Mouse (Mus musculus) limb, embryonic 11.5 days (tissue): ENCODE results near the gene Klhl12. TPM values are rescaled to one million over a fixed set of nuclear protein-coding genes. Genes with fewer than 3 reads are reported as not detected.
A peak's percentile ranks its signal among the peaks of the same experiment; 100 is the strongest.

Experiments used
- ATAC-seq: fragments of 200-750 bp; cut with Nextera tagmentation; 2 replicates; pipeline ENCODE4 v1.8.0; 2017; ENCODE audit warnings: low read depth; ENCODE audit not compliant: insufficient number of reproducible peaks, low FRiP score, low TSS enrichment
- DNase-seq: peaks from one replicate; pipeline ENCODE4 v3.0.0-alpha.2; 2015; ENCODE audit warnings: low spot score
- H3K27ac ChIP-seq: fragments of 300-500 bp; sonication (generic); replicated peaks from 2 replicates; pipeline ENCODE4 v1.5.1; 2014; ENCODE audit warnings: low read depth, mild to moderate bottlenecking, low read length
- H3K27me3 ChIP-seq: fragments of 300-500 bp; sonication (generic); 2 replicates; pipeline ENCODE4 v1.6.1; 2014; ENCODE audit warnings: mild to moderate bottlenecking, low read length, mixed read lengths; ENCODE audit not compliant: control insufficient read depth, insufficient read depth
- H3K36me3 ChIP-seq: fragments of 300-500 bp; sonication (generic); 2 replicates; pipeline ENCODE4 v1.6.1; 2014; ENCODE audit warnings: mild to moderate bottlenecking, low read length, moderate library complexity, mixed read lengths; ENCODE audit not compliant: control insufficient read depth, insufficient read depth
- H3K4me1 ChIP-seq: fragments of 300-500 bp; sonication (generic); 2 replicates; pipeline ENCODE4 v1.6.1; 2014; ENCODE audit warnings: low read length, mixed read lengths; ENCODE audit not compliant: control insufficient read depth, insufficient read depth
- H3K4me2 ChIP-seq: fragments of 300-500 bp; sonication (generic); 2 replicates; pipeline ENCODE4 v1.6.1; 2014; ENCODE audit warnings: low read depth, mild to moderate bottlenecking, moderate library complexity; ENCODE audit not compliant: severe bottlenecking
- H3K4me3 ChIP-seq: fragments of 300-500 bp; sonication (generic); 2 replicates; pipeline ENCODE4 v1.5.1; 2014; ENCODE audit warnings: low read depth, low read length
- H3K9ac ChIP-seq: fragments of 300-500 bp; sonication (generic); 2 replicates; pipeline ENCODE4 v1.6.1; 2014; ENCODE audit warnings: mild to moderate bottlenecking, low read length
- H3K9me3 ChIP-seq: fragments of 300-500 bp; sonication (generic); 2 replicates; pipeline ENCODE4 v1.6.1; 2016; ENCODE audit warnings: low read length; ENCODE audit not compliant: control insufficient read depth
- WGBS: fragments of 180-500 bp; shearing (Covaris S2); extraction: QIAGEN DNeasy Blood & Tissue Kit; methylation state at CpG from one replicate; pipeline ENCODE4 v1.1.7; 2014; 5-methylcytosine and 5-hydroxymethylcytosine counted together
- polyA plus RNA-seq: library from polyadenylated mRNA; unstranded; fragments of >200 nt; fragmentation: Nextera tagmentation; extraction: Ambion mirVana; gene quantifications from 2 replicates; pipeline ENCODE4 v1.2.1, GENCODE M21; 2014

The Klhl12 gene
- polyA plus RNA-seq, 1 experiment from 2014 or later, result 37.3 TPM

DNA sequence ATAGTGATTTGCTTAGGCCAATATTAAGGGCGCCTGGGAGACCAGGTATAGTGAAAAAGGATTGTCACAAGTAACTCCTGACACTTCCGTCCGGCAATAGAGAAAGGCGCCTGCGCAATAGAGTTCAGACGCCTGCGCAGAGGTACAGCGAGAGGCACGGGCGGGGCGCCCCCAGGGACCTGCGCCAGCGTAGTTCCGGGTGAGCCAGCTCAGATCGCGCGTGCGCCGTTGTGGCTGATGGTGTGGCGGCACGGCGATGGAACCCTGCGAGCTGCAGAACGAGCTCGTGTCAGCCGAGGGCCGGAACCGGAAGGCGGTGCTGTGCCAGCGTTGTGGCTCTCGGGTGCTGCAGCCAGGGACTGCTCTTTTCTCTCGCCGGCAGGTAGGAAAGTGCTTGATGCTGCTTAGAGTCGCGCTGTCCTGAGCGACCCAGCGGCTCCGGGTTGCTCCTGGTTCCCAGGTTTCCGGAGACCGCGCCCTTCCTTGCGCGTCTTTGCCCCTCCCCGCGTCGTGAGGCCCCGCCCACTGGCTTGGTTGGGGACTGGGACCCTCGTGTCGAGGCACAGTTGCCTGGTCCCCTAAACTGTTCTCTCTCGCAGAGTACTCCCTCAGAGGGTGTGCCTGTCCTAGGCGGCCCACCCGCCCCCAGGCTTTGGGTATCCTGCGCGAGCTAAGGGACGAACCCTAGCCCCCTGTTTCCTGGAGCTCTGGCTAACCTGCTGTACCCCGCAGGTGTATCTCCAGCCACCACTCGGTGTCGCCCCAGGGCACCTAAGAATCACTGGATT, 39.3 kb downstream of the Klhl12 start, which contains the start of gene Rabif:
Rabif (plus strand) TSS at position 221 of the 788 bp plus-strand sequence.
- WGBS, result under 1% methylated on average over 58 of the region's 58 CpGs
- DNase-seq, result peak; percentile 97
- peak within 1 kb of the TSS; percentile 69 for H3K9ac ChIP-seq

DNA sequence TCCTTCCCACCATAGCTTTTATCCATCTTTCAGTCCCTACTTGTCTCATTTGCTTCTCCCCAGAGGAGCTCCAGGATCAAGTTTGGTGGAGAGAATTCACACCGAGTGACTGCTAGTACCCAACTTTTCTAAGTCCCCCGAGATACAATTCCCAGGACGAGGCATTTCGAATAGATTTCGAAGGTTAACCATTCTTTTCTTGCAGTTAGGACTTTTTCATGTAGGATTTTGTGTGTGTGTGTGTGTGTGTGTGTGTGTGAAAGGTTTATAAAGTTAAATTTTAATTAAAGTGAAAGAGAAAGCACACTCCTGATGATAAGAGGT, 39.8 kb downstream of the Klhl12 start:
- ATAC-seq (no peak), DNase-seq (no peak)
- Histone ChIP-seq H3K4me3 (peak overlapping the region; percentile 71), H3K9ac (peak overlapping the region; percentile 69), H3K27me3 (no peaks in the 10 kb centered on the region), H3K4me2 (peak overlapping the region; percentile 55), H3K27ac (no peak overlapping the region), H3K4me1 (peaks cover 7% of the 10 kb centered on the region; the same call in 1 of the 2 replicates), H3K36me3 (peaks cover 2% of the 10 kb centered on the region; the same call in 1 of the 2 replicates), H3K9me3 (no peaks in the 10 kb centered on the region)
- WGBS, result 29% methylated on average over 5 of the region's 5 CpGs

More for the DNA sequence above, 39.3 kb downstream of the Klhl12 start, which contains the start of gene Rabif:
- no peaks in the 10 kb centered on the region for H3K27me3 ChIP-seq
- H3K4me1 ChIP-seq, result peaks cover 7% of the 10 kb centered on the region; the same call in 1 of the 2 replicates
- peaks cover 2% of the 10 kb centered on the region; the same call in 1 of the 2 replicates for H3K36me3 ChIP-seq
- peak within 1 kb of the TSS; percentile 71 for H3K4me3 ChIP-seq
- peak within 1 kb of the TSS; percentile 85 for H3K27ac ChIP-seq
- H3K9me3 ChIP-seq, result no peaks in the 10 kb centered on the region
- peak; percentile 96 for ATAC-seq
- H3K4me2 ChIP-seq, result peak within 1 kb of the TSS; percentile 55

DNA sequence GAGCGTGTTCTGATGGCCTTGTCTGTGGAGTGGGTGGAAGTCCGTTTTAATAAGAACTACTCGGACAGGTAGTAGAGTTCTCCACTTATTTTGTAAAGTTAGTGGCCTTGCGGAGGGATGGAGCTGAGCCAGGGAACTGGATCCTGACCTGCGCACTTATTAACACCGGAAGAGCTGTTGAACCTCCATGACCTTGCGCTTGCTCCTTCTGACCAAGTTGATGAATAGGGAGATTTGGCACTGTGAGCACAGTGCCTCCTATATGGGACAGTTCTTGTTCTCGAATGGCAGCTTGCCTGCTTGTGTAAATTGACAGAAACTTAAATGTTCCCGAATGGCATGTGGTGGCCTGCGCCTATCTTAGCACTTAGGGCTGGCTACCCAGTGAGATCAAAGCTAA, 40.7 kb downstream of the Klhl12 start:
- Histone ChIP-seq H3K9me3 (no peaks in the 10 kb centered on the region), H3K4me3 (no peak overlapping the region), H3K27me3 (no peaks in the 10 kb centered on the region), H3K4me2 (no peak overlapping the region), H3K9ac (no peak overlapping the region), H3K4me1 (peaks cover 7% of the 10 kb centered on the region; the same call in 1 of the 2 replicates), H3K36me3 (peaks cover 2% of the 10 kb centered on the region; the same call in 1 of the 2 replicates), H3K27ac (no peak overlapping the region)
- DNase-seq, result no peak
- 85% methylated on average over 10 of the region's 10 CpGs for WGBS
- ATAC-seq, result no peak

GRCm38 (mm10) chr1:134500916-134501315, 45.6 kb downstream of the Klhl12 start:
- H3K4me3 ChIP-seq, result no peak overlapping the region
- 100% methylated on average over 1 of the region's 1 CpGs for WGBS
- H3K4me1 ChIP-seq, result peaks cover 2% of the 10 kb centered on the region; the same call in 1 of the 2 replicates
- H3K9ac ChIP-seq, result no peak overlapping the region
- DNase-seq (no peak), ATAC-seq (no peak)
- H3K27ac ChIP-seq, result no peak overlapping the region
- H3K36me3 ChIP-seq, result peaks cover 2% of the 10 kb centered on the region; the same call in 1 of the 2 replicates
- no peaks in the 10 kb centered on the region for H3K9me3 ChIP-seq
- no peak overlapping the region for H3K4me2 ChIP-seq
- no peaks in the 10 kb centered on the region for H3K27me3 ChIP-seq

GRCm38 (mm10) chr1:134506201-134506600, 50.9 kb downstream of the Klhl12 start:
- 88% methylated on average over 8 of the region's 8 CpGs for WGBS
- Histone ChIP-seq H3K9ac (no peak overlapping the region), H3K9me3 (no peaks in the 10 kb centered on the region), H3K27ac (no peak overlapping the region), H3K27me3 (no peaks in the 10 kb centered on the region), H3K4me3 (no peak overlapping the region), H3K36me3 (no peaks in the 10 kb centered on the region; the same call in 1 of the 2 replicates), H3K4me1 (no peaks in the 10 kb centered on the region), H3K4me2 (no peak overlapping the region)
- ATAC-seq (no peak), DNase-seq (no peak)

DNA sequence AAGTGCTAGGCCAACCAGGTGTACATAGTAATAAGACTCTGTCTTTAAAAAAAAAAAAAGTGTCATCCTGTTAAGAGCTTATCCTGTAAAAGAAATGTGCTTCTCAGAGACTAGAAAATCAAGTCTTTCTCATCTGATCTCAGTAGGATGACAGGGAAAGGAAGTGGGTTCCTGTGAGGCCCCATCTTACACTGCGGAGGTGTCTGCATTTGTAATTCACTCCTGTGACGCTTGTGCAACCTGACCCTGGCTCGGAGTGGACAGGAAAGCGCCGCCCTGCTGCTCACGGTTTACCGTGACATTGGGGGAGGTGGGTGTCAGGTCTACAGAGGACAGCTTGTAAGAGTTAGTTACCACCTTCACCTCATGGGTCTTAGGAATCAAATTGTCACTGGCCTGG, 54.7 kb downstream of the Klhl12 start:
- DNase-seq, result no peak
- H3K36me3 ChIP-seq, result no peaks in the 10 kb centered on the region; the same call in 1 of the 2 replicates
- ATAC-seq, result no peak
- H3K27ac ChIP-seq, result no peak overlapping the region
- no peak overlapping the region for H3K9ac ChIP-seq
- WGBS, result 36% methylated on average over 7 of the region's 7 CpGs
- H3K27me3 ChIP-seq, result peaks cover 7% of the 10 kb centered on the region
- no peaks in the 10 kb centered on the region for H3K9me3 ChIP-seq
- H3K4me2 ChIP-seq, result no peak overlapping the region
- no peak overlapping the region for H3K4me3 ChIP-seq
- H3K4me1 ChIP-seq, result 0 out of 2 replicates have a peak, but pooled peaks cover 2% of the 10 kb centered on the region

DNA sequence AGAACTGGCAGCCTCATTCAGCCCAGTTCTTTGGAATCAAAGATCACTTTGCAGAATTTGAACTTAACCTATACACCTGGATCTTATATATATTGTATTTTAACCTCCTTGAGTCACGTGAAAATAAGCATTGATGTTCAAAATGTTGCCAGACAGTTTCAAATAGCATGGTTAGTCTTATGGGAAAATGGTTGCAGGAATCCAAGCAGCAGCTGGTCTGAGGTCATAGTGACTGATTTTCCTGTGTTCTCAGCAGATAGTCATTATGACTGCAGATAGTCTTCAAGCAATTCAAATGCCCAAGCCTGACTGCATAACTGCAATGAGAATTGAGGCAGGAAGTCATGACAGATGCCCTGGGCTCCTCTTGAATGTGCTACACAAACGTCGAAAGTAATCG, 56.9 kb downstream of the Klhl12 start:
- Histone ChIP-seq H3K4me1 (peaks cover 15% of the 10 kb centered on the region), H3K9ac (no peak overlapping the region), H3K36me3 (no peaks in the 10 kb centered on the region), H3K27me3 (peaks cover 7% of the 10 kb centered on the region), H3K9me3 (no peaks in the 10 kb centered on the region), H3K4me2 (no peak overlapping the region), H3K4me3 (no peak overlapping the region), H3K27ac (no peak overlapping the region)
- ATAC-seq (no peak), DNase-seq (no peak)
- 70% methylated on average over 4 of the region's 4 CpGs for WGBS

- peaks cover 15% of the 10 kb centered on the region for H3K4me1 ChIP-seq
- DNase-seq, result no peak
- peaks cover 7% of the 10 kb centered on the region for H3K27me3 ChIP-seq
- H3K4me3 ChIP-seq, result no peak overlapping the region
- H3K9ac ChIP-seq, result no peak overlapping the region
- no peak overlapping the region for H3K27ac ChIP-seq
- H3K36me3 ChIP-seq, result no peaks in the 10 kb centered on the region
- no peak for ATAC-seq
- no peak overlapping the region for H3K4me2 ChIP-seq
- H3K9me3 ChIP-seq, result no peaks in the 10 kb centered on the region
- WGBS, result 48% methylated on average over 6 of the region's 6 CpGs
Observed at GRCm38 (mm10) chr1:134512584-134512983, 57.3 kb downstream of the Klhl12 start.
